Mouse (Mus musculus): ENCODE measurements around the gene Ryr2.

- TF ChIP-seq POLR2A (IDR thresholded peaks at IDR 0.05; ENCODE audit: borderline replicate concordance, low read depth, low read length) = no peak
- TF ChIP-seq CTCF (IDR thresholded peaks at IDR 0.05; ENCODE audit: low read depth, low read length) = no peak
These were observed 34.2 kb downstream of the Ryr2 start for GRCm38 (mm10) chr13:12072571-12072970.

Measured in bone marrow macrophage, adult 2 months (primary cell).